Mouse (Mus musculus) neural tube, embryonic 11.5 days (tissue): ENCODE results near the gene Rabgef1. TPM values are rescaled to one million over a fixed set of nuclear protein-coding genes. Genes with fewer than 3 reads are reported as not detected.

Experiments used
- ATAC-seq: fragments of 200-750 bp; cut with Nextera tagmentation; 2 replicates; pipeline ENCODE4 v1.8.0; 2017; ENCODE audit warnings: moderate number of reproducible peaks, mild to moderate bottlenecking, moderate TSS enrichment, moderate library complexity; ENCODE audit not compliant: insufficient read depth, low FRiP score, low TSS enrichment
- DNase-seq: peaks from one replicate; pipeline ENCODE4 v3.0.0-alpha.2; 2015; ENCODE audit warnings: low spot score
- H3K27ac ChIP-seq: fragments of 300-500 bp; sonication (generic); 2 replicates; pipeline ENCODE4 v1.5.1; 2014; ENCODE audit warnings: low read depth, mild to moderate bottlenecking, low read length
- H3K27me3 ChIP-seq: fragments of 300-500 bp; sonication (generic); 2 replicates; pipeline ENCODE4 v1.6.1; 2014; ENCODE audit warnings: mild to moderate bottlenecking, low read length, mixed read lengths; ENCODE audit not compliant: control insufficient read depth, insufficient read depth
- H3K36me3 ChIP-seq: fragments of 300-500 bp; sonication (generic); 2 replicates; pipeline ENCODE4 v1.6.1; 2014; ENCODE audit warnings: mild to moderate bottlenecking, low read length, moderate library complexity, mixed read lengths; ENCODE audit not compliant: control insufficient read depth, insufficient read depth
- H3K4me1 ChIP-seq: fragments of 300-500 bp; sonication (generic); 2 replicates; pipeline ENCODE4 v1.6.1; 2014; ENCODE audit warnings: low read length, mixed read lengths; ENCODE audit not compliant: control insufficient read depth, insufficient read depth
- H3K4me2 ChIP-seq: fragments of 300-500 bp; sonication (generic); 2 replicates; pipeline ENCODE4 v1.6.1; 2014; ENCODE audit warnings: low read depth, mild to moderate bottlenecking, moderate library complexity
- H3K4me3 ChIP-seq: fragments of 300-500 bp; sonication (generic); 2 replicates; pipeline ENCODE4 v1.5.1; 2014; ENCODE audit warnings: low read depth, low read length
- H3K9ac ChIP-seq: fragments of 300-500 bp; sonication (generic); 2 replicates; pipeline ENCODE4 v1.6.1; 2014; ENCODE audit warnings: mild to moderate bottlenecking, low read length
- H3K9me3 ChIP-seq: fragments of 300-500 bp; sonication (generic); 2 replicates; pipeline ENCODE4 v1.6.1; 2016; ENCODE audit warnings: low read length; ENCODE audit not compliant: control insufficient read depth
- WGBS: fragments of 180-500 bp; shearing (Covaris S2); extraction: QIAGEN DNeasy Blood & Tissue Kit; methylation state at CpG from one replicate; pipeline ENCODE4 v1.1.7; 2014; 5-methylcytosine and 5-hydroxymethylcytosine counted together
- polyA plus RNA-seq: library from polyadenylated mRNA; unstranded; fragments of >200 nt; fragmentation: Nextera tagmentation; extraction: Ambion mirVana; gene quantifications from 2 replicates; pipeline ENCODE4 v1.2.1, GENCODE M21; 2014

Rabgef1 gene
- polyA plus RNA-seq, 1 experiment from 2014 or later = 25.4 TPM

- H3K4me1 ChIP-seq = no peaks in the 10 kb centered on the region
- no peak for ATAC-seq
- H3K36me3 ChIP-seq = no peaks in the 10 kb centered on the region
- H3K9me3 ChIP-seq = no peaks in the 10 kb centered on the region
- no peak overlapping the region for H3K4me3 ChIP-seq
- 73% methylated on average over 1 of the region's 1 CpGs for WGBS
- H3K27me3 ChIP-seq = no peaks in the 10 kb centered on the region
- no peak overlapping the region for H3K27ac ChIP-seq
- H3K9ac ChIP-seq = no peak overlapping the region
- no peak for DNase-seq
- H3K4me2 ChIP-seq = no peak overlapping the region
Measured at GRCm38 (mm10) chr5:130196307-130196706, 24.7 kb downstream of the Rabgef1 start.

- Histone ChIP-seq H3K27me3 (no peaks in the 10 kb centered on the region), H3K4me2 (no peak overlapping the region), H3K9ac (no peak overlapping the region), H3K9me3 (no peaks in the 10 kb centered on the region), H3K4me1 (no peaks in the 10 kb centered on the region), H3K36me3 (no peaks in the 10 kb centered on the region), H3K4me3 (no peak overlapping the region), H3K27ac (no peak overlapping the region)
- DNase-seq (no peak), ATAC-seq (no peak)
- WGBS = 90% methylated on average over 3 of the region's 3 CpGs
Measured at GRCm38 (mm10) chr5:130197454-130197853, 25.9 kb downstream of the Rabgef1 start.

- ATAC-seq (no peak), DNase-seq (no peak)
- H3K27ac ChIP-seq = no peak overlapping the region
- 91% methylated on average over 7 of the region's 7 CpGs for WGBS
- no peaks in the 10 kb centered on the region for H3K9me3 ChIP-seq
- H3K4me2 ChIP-seq = no peak overlapping the region
- H3K27me3 ChIP-seq = no peaks in the 10 kb centered on the region
- H3K4me3 ChIP-seq = no peak overlapping the region
- H3K9ac ChIP-seq = no peak overlapping the region
- no peaks in the 10 kb centered on the region for H3K4me1 ChIP-seq
- H3K36me3 ChIP-seq = no peaks in the 10 kb centered on the region
Measured at GRCm38 (mm10) chr5:130197981-130198380, 26.4 kb downstream of the Rabgef1 start.

- H3K9ac ChIP-seq = no peak overlapping the region
- ATAC-seq (no peak), DNase-seq (no peak)
- WGBS = 89% methylated on average over 10 of the region's 10 CpGs
- no peaks in the 10 kb centered on the region for H3K4me1 ChIP-seq
- H3K9me3 ChIP-seq = no peaks in the 10 kb centered on the region
- no peaks in the 10 kb centered on the region for H3K36me3 ChIP-seq
- H3K27ac ChIP-seq = no peak overlapping the region
- no peak overlapping the region for H3K4me3 ChIP-seq
- H3K4me2 ChIP-seq = no peak overlapping the region
- H3K27me3 ChIP-seq = no peaks in the 10 kb centered on the region
Measured at GRCm38 (mm10) chr5:130200233-130201029, 28.8 kb downstream of the Rabgef1 start.

GRCm38 (mm10) chr5:130203948-130204347 is 32.4 kb downstream of the Rabgef1 start:
- H3K36me3 ChIP-seq = peaks cover 2% of the 10 kb centered on the region
- H3K4me2 ChIP-seq = no peak overlapping the region
- no peak overlapping the region for H3K9ac ChIP-seq
- no peaks in the 10 kb centered on the region for H3K27me3 ChIP-seq
- DNase-seq (no peak), ATAC-seq (no peak)
- no peaks in the 10 kb centered on the region for H3K9me3 ChIP-seq
- no peak overlapping the region for H3K27ac ChIP-seq
- no peaks in the 10 kb centered on the region for H3K4me1 ChIP-seq
- 90% methylated on average over 4 of the region's 4 CpGs for WGBS
- no peak overlapping the region for H3K4me3 ChIP-seq

GRCm38 (mm10) chr5:130204560-130204959 is 33.0 kb downstream of the Rabgef1 start:
- peaks cover 6% of the 10 kb centered on the region for H3K36me3 ChIP-seq
- no peak overlapping the region for H3K9ac ChIP-seq
- 79% methylated on average over 6 of the region's 6 CpGs for WGBS
- H3K27ac ChIP-seq = no peak overlapping the region
- DNase-seq (no peak), ATAC-seq (no peak)
- no peak overlapping the region for H3K4me2 ChIP-seq
- no peaks in the 10 kb centered on the region for H3K9me3 ChIP-seq
- H3K4me1 ChIP-seq = no peaks in the 10 kb centered on the region
- H3K4me3 ChIP-seq = no peak overlapping the region
- no peaks in the 10 kb centered on the region for H3K27me3 ChIP-seq

GRCm38 (mm10) chr5:130205441-130206023 is 33.9 kb downstream of the Rabgef1 start:
- Histone ChIP-seq H3K4me2 (no peak overlapping the region), H3K36me3 (peaks cover 7% of the 10 kb centered on the region), H3K4me1 (no peaks in the 10 kb centered on the region), H3K9me3 (no peaks in the 10 kb centered on the region), H3K4me3 (no peak overlapping the region), H3K27me3 (no peaks in the 10 kb centered on the region), H3K9ac (no peak overlapping the region), H3K27ac (no peak overlapping the region)
- DNase-seq = no peak
- 93% methylated on average over 3 of the region's 3 CpGs for WGBS
- ATAC-seq = no peak

GRCm38 (mm10) chr5:130207299-130207698 is 35.7 kb downstream of the Rabgef1 start:
- WGBS = 94% methylated on average over 4 of the region's 4 CpGs
- H3K4me3 ChIP-seq = no peak overlapping the region
- no peak overlapping the region for H3K4me2 ChIP-seq
- no peaks in the 10 kb centered on the region for H3K27me3 ChIP-seq
- H3K36me3 ChIP-seq = peaks cover 10% of the 10 kb centered on the region
- ATAC-seq = no peak
- H3K4me1 ChIP-seq = no peaks in the 10 kb centered on the region
- no peak for DNase-seq
- H3K27ac ChIP-seq = no peak overlapping the region
- H3K9me3 ChIP-seq = no peaks in the 10 kb centered on the region
- H3K9ac ChIP-seq = no peak overlapping the region

- ATAC-seq = no peak
- WGBS = 93% methylated on average over 11 of the region's 11 CpGs
- no peak overlapping the region for H3K4me3 ChIP-seq
- no peak for DNase-seq
- H3K9me3 ChIP-seq = no peaks in the 10 kb centered on the region
- H3K27me3 ChIP-seq = no peaks in the 10 kb centered on the region
- no peak overlapping the region for H3K4me2 ChIP-seq
- H3K27ac ChIP-seq = no peak overlapping the region
- H3K9ac ChIP-seq = no peak overlapping the region
- H3K36me3 ChIP-seq = peaks cover 18% of the 10 kb centered on the region
- no peaks in the 10 kb centered on the region for H3K4me1 ChIP-seq
Measured at GRCm38 (mm10) chr5:130212956-130213355, 41.4 kb downstream of the Rabgef1 start.
